Mouse (Mus musculus) embryonic facial prominence, embryonic 13.5 days (tissue): ENCODE data around the gene Otud7a. TPM values are rescaled to one million over a fixed set of nuclear protein-coding genes. Genes with fewer than 3 reads are reported as not detected.
"Not testable (repeated sequence)": the region's sequence is repeated elsewhere in the genome, so short reads cannot be mapped to it uniquely, and the experiment has no call there.

Experiments used
- ATAC-seq: fragments of 200-750 bp; cut with Nextera tagmentation; 2 replicates; pipeline ENCODE4 v1.8.0; 2017; ENCODE audit warnings: low read depth; ENCODE audit not compliant: insufficient number of reproducible peaks, insufficient read depth, low FRiP score, low TSS enrichment
- H3K27ac ChIP-seq: fragments of 300-500 bp; sonication (generic); 2 replicates; pipeline ENCODE4 v1.5.1; 2015; ENCODE audit warnings: moderate library complexity, mild to moderate bottlenecking, inconsistent platforms
- H3K27me3 ChIP-seq: fragments of 300-500 bp; sonication (generic); 2 replicates; pipeline ENCODE4 v1.6.1; 2015; ENCODE audit warnings: mild to moderate bottlenecking, inconsistent platforms
- H3K36me3 ChIP-seq: fragments of 300-500 bp; sonication (generic); 2 replicates; pipeline ENCODE4 v1.6.1; 2015; ENCODE audit warnings: mild to moderate bottlenecking, inconsistent platforms
- H3K4me1 ChIP-seq: fragments of 300-500 bp; sonication (generic); 2 replicates; pipeline ENCODE4 v1.6.1; 2015; ENCODE audit warnings: inconsistent platforms
- H3K4me2 ChIP-seq: fragments of 300-500 bp; sonication (generic); 2 replicates; pipeline ENCODE4 v1.6.1; 2015; ENCODE audit warnings: moderate library complexity, mild to moderate bottlenecking, inconsistent platforms
- H3K4me3 ChIP-seq: fragments of 300-500 bp; sonication (generic); 2 replicates; pipeline ENCODE4 v1.5.1; 2015; ENCODE audit warnings: mild to moderate bottlenecking, inconsistent platforms
- H3K9ac ChIP-seq: fragments of 300-500 bp; sonication (generic); 2 replicates; pipeline ENCODE4 v1.6.1; 2015; ENCODE audit warnings: mild to moderate bottlenecking, inconsistent platforms
- H3K9me3 ChIP-seq: fragments of 300-500 bp; sonication (generic); 2 replicates; pipeline ENCODE4 v1.6.1; 2016; ENCODE audit warnings: inconsistent platforms
- WGBS: fragments of 180-500 bp; shearing (Covaris S2); methylation state at CpG from one replicate; pipeline ENCODE4 v1.1.7; 2015; ENCODE audit warnings: mixed read lengths; 5-methylcytosine and 5-hydroxymethylcytosine counted together
- polyA plus RNA-seq: library from polyadenylated mRNA; unstranded; fragments of >200 nt; fragmentation: Nextera tagmentation; extraction: Ambion mirVana; gene quantifications from 2 replicates; pipeline ENCODE4 v1.2.1, GENCODE M21; 2015

Otud7a gene
- polyA plus RNA-seq, 1 experiment from 2014 or later = 0.25 TPM

DNA sequence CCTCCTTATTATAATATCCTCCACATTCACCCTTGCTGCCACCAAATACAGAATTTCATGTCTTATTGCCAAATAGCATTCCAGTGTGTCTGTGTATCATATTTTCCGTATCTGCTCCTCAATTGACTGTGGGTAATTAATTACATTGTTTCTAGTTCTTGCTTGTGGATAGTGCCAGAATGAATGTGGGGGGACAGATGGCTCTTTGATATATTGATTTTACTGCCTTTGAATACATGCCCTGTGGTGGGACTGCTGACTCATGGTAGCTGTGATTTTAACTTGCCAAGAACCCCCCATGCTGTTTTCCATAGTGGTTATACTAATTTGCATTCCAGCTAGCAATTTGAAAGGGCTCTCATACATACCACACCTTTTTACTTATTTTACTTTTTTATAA lies 215.7 kb downstream of the Otud7a start:
- ATAC-seq = no peak
- Histone ChIP-seq H3K9ac (no peak overlapping the region), H3K27me3 (no peaks in the 10 kb centered on the region), H3K36me3 (no peaks in the 10 kb centered on the region), H3K4me3 (no peak overlapping the region), H3K4me1 (no peaks in the 10 kb centered on the region), H3K4me2 (no peak overlapping the region), H3K27ac (no peak overlapping the region), H3K9me3 (no peaks in the 10 kb centered on the region)
- WGBS = 81% methylated on average over 1 of the region's 1 CpGs

DNA sequence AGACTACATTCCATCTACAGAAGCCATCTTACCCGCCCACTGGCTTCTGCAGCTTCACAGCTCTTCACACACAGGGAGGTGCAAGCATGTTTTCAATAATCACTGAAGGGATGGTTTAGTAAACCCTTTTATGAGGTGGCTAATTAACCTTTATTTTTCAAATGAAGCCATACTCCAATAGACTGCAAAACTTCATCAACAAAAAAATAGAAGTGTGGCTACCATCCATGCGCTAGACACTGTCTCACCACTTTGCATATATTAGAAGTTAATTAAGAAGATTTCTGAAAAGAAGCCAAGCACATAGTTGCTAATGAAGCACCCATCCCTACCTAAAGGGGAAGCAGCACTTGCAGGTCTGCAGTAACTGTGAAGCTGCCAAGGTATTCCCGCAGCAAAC lies 218.2 kb downstream of the Otud7a start:
- H3K4me2 ChIP-seq = no peak overlapping the region
- H3K4me3 ChIP-seq = no peak overlapping the region
- WGBS = 84% methylated on average over 3 of the region's 3 CpGs
- no peak overlapping the region for H3K9ac ChIP-seq
- H3K4me1 ChIP-seq = no peaks in the 10 kb centered on the region
- H3K36me3 ChIP-seq = no peaks in the 10 kb centered on the region
- ATAC-seq = no peak
- H3K9me3 ChIP-seq = no peaks in the 10 kb centered on the region
- H3K27ac ChIP-seq = no peak overlapping the region
- H3K27me3 ChIP-seq = no peaks in the 10 kb centered on the region

DNA sequence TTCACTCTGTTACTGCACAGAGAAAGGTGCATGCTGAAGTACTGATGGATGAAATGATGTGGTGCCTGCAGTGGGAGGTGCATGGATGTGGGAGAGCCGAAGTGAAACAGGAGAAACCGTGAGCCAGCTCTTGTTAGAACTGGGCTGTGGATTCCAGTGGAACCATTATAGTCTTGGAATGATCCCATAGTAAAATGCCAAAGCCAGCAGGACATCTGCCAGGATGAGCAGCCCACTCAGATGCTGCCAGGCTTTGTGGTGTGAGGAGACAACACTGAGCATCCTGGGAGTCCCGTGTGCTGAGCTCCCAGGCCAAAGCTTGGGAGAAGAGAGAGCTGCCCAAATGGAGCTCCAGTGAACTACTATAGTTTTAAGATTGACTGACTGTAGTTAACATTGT lies 220.9 kb downstream of the Otud7a start:
- Histone ChIP-seq H3K4me3 (no peak overlapping the region), H3K4me1 (peaks cover 10% of the 10 kb centered on the region), H3K36me3 (no peaks in the 10 kb centered on the region), H3K9me3 (no peaks in the 10 kb centered on the region), H3K9ac (no peak overlapping the region), H3K27ac (no peak overlapping the region), H3K27me3 (no peaks in the 10 kb centered on the region), H3K4me2 (no peak overlapping the region)
- no peak for ATAC-seq
- 87% methylated on average over 3 of the region's 3 CpGs for WGBS

DNA sequence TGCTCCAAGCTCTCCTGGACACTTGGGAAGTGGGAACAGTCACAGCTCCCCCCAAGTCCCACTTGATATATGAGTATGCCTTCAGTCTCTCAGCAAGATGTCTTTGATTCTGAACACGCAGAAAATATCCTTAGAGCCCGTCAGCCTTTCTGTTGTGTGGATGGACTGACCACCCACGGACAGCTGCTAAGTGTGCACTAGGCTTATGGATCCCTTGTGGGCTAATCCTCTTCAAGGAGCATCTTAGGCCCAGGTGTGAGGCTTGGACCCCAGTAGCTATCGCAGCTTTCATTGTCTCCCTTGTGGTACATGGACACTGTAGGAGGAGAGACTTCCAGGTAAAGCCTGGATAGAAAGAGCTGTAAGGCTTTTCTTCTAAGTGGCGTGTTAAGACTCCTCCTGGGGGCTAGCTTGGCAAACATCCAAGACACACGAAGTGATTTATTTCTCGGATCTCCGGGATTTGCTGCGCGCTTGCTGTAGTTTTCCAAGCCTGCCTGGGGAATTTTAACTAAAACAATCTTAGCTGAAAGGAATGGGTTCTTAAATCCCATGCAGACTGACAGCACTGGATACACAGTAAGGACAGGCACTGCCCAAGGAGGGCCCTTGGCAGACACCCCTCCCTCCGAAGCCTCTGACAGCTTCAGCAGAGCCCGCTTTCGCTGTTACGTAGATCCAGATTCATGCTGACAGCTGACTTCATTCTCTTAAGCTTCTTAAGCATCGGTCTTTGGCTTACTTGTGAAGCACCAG lies 223.6 kb downstream of the Otud7a start:
- no peak; the same call in 1 of the 2 replicates for ATAC-seq
- H3K36me3 ChIP-seq = no peaks in the 10 kb centered on the region
- 50% methylated on average over 15 of the region's 15 CpGs for WGBS
- H3K4me2 ChIP-seq = peak overlapping the region; percentile 22
- H3K27me3 ChIP-seq = no peaks in the 10 kb centered on the region
- no peak overlapping the region for H3K4me3 ChIP-seq
- H3K9me3 ChIP-seq = no peaks in the 10 kb centered on the region
- H3K9ac ChIP-seq = no peak overlapping the region
- H3K4me1 ChIP-seq = peaks cover 10% of the 10 kb centered on the region
- H3K27ac ChIP-seq = no peak overlapping the region

DNA sequence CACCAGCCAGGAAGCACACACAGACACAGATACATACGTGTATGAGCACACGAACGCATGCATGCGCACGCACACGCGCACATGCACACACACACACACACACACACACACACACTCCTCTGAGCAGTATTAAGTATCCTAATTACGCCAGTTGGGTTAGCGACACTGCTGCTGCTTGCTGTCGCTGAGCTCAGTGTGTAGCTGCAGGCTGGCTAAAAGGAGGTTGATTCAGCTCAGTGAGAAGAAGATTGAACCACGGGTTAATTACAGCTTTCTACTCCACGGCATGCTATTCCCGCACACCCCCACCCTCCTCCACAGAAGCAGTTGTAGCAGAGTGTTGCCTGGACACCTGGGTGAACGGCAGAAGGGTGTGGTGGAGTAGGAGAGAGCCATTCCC lies 224.4 kb downstream of the Otud7a start:
- H3K27ac ChIP-seq = no peak overlapping the region
- no peak overlapping the region for H3K4me3 ChIP-seq
- peak overlapping the region; percentile 22; the same call in 1 of the 2 replicates for H3K4me2 ChIP-seq
- H3K36me3 ChIP-seq = no peaks in the 10 kb centered on the region
- no peak for ATAC-seq
- H3K27me3 ChIP-seq = no peaks in the 10 kb centered on the region
- peaks cover 10% of the 10 kb centered on the region for H3K4me1 ChIP-seq
- no peaks in the 10 kb centered on the region for H3K9me3 ChIP-seq
- 66% methylated on average over 14 of the region's 14 CpGs for WGBS
- H3K9ac ChIP-seq = no peak overlapping the region

DNA sequence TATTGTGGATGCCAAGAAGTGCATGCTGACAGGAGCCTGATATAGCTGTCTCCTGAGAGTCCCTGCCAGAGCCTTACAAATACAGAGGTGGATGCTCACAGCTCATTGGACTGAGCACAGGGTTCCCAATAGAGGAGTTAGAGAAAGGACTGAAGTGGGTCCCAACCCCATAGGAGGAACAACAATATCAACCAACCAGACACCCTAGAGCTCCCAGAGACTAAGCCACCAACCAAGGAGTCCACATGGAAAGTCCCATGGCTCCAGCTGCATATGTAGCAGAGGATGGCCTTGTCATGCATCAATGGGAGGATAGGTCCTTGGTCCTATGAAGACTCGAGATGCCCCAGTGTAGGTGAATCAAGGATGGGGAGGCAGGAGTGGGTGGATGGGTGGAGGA lies 226.4 kb downstream of the Otud7a start:
- not testable (repeated sequence) for H3K4me2 ChIP-seq, H3K4me3 ChIP-seq, H3K9me3 ChIP-seq, H3K27ac ChIP-seq, H3K36me3 ChIP-seq, ATAC-seq, H3K4me1 ChIP-seq, H3K9ac ChIP-seq, H3K27me3 ChIP-seq
- WGBS = 78% methylated on average over 1 of the region's 1 CpGs

DNA sequence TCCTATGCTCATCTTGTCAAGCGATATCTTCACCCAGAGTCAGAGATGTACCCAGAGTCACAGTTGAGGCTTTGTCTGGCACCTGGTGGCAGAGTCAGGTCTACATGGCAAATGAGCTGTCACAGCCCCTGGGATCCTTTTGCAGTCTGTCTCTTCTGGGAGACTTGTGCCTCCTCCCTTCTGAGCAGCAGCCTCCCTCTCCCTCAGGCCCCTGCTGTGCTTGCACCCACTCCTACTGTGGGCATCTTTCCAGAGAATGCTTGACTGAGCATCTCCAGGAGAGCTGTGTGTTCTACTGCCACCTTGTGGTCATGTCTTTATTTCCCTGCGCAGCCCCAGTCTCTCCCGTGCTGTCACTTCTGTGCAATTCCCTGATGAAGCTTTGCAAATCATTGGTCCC lies 227.4 kb downstream of the Otud7a start:
- no peak overlapping the region for H3K27ac ChIP-seq
- no peak for ATAC-seq
- H3K4me2 ChIP-seq = no peak overlapping the region
- H3K4me1 ChIP-seq = peaks cover 10% of the 10 kb centered on the region
- H3K9me3 ChIP-seq = no peaks in the 10 kb centered on the region
- no peaks in the 10 kb centered on the region for H3K36me3 ChIP-seq
- no peak overlapping the region for H3K4me3 ChIP-seq
- no peak overlapping the region for H3K9ac ChIP-seq
- no peaks in the 10 kb centered on the region for H3K27me3 ChIP-seq
- 19% methylated on average over 3 of the region's 3 CpGs for WGBS

DNA sequence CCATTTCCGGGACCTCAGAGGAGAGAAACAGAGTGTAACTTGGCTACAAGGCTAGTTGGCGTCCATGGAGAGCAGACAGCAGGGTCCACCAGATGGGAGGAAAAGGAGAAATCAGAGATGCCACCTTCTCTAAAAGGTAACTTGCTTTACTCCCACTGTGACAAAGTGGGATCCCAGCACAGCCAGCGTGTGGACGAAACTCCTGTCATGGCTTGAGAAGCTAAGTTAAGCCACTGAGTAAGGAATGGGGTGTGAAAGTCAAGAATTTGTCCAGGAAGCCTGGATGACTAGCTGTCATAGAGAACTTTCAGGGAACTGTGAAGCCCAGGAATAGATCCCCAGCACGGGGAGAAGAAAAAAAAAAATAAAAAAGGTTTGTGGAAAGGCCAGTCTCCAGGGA lies 232.1 kb downstream of the Otud7a start:
- no peak overlapping the region for H3K4me2 ChIP-seq
- H3K4me1 ChIP-seq = no peaks in the 10 kb centered on the region

DNA sequence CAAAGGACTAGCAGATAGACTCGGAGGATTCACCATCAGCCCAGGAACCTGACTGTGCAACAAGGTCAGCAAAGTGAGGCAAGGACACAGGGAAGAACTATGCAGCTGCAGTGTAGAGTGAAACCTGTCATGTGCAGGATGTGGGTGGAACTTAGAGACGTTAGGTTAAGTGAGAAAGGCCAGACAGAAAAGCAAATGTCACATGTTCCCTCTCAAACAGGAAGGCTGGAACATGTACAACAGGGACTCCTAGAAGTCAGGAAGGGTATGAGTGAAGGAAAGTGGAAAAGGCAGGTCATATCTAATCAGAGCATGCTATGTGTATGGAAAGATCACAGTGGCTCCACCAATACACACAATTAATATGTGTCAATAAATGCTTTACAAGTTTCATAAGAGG lies 232.6 kb downstream of the Otud7a start:
- H3K4me3 ChIP-seq = no peak overlapping the region
- ATAC-seq = no peak
- H3K9me3 ChIP-seq = no peaks in the 10 kb centered on the region
- H3K36me3 ChIP-seq = no peaks in the 10 kb centered on the region
- no peak overlapping the region for H3K4me2 ChIP-seq
- H3K27ac ChIP-seq = no peak overlapping the region
- 49% methylated on average over 2 of the region's 2 CpGs for WGBS
- no peaks in the 10 kb centered on the region for H3K27me3 ChIP-seq
- no peak overlapping the region for H3K9ac ChIP-seq
- no peaks in the 10 kb centered on the region for H3K4me1 ChIP-seq

More for the DNA sequence above, 232.1 kb downstream of the Otud7a start:
- H3K9ac ChIP-seq = no peak overlapping the region
- no peak overlapping the region for H3K4me3 ChIP-seq
- no peaks in the 10 kb centered on the region for H3K27me3 ChIP-seq
- no peak overlapping the region for H3K27ac ChIP-seq
- WGBS = 80% methylated on average over 5 of the region's 5 CpGs
- no peak for ATAC-seq
- H3K9me3 ChIP-seq = no peaks in the 10 kb centered on the region
- H3K36me3 ChIP-seq = no peaks in the 10 kb centered on the region

DNA sequence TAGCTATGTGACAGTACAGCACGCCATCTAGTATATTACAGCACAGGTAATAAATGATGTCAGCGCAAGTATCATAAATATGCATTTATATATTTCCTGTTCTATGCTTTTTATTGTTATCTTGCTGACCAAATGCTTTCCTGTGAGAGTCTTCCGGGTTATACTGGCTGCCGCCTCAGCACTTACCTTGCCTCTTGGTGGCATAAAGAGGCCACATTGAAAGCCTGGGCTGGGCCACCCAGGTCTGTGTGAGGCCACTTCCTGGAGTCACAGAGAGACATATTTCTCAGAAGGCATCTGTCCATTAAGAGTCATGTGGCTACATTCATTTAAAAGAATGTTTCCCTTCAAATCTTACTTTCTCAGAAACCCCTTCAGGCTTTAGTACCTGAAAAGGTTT lies 242.5 kb downstream of the Otud7a start:
- no peak overlapping the region for H3K27ac ChIP-seq
- 86% methylated on average over 4 of the region's 4 CpGs for WGBS
- no peaks in the 10 kb centered on the region for H3K9me3 ChIP-seq
- H3K4me3 ChIP-seq = no peak overlapping the region
- no peak overlapping the region for H3K4me2 ChIP-seq
- ATAC-seq = no peak
- H3K36me3 ChIP-seq = no peaks in the 10 kb centered on the region
- no peaks in the 10 kb centered on the region for H3K4me1 ChIP-seq
- no peak overlapping the region for H3K9ac ChIP-seq
- H3K27me3 ChIP-seq = no peaks in the 10 kb centered on the region

DNA sequence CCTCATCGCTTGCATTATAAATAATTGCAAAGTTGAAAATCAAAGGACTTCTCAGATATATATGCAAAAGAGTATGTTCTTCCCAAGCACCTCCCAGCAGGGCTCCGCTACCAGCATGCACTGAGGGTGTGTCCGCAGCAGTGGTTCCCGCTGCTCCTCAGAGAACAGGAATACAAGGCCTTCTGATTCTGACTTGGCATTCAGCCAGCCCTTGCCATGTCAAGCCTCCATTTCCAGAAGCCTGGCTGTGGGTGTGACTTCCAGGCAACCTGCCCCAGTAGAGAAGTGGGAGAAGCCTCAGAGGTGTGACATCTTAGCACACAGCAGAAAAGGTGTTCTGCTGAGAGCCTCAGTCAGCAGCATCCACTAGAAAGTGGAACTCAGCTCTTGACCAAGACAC lies 253.4 kb downstream of the Otud7a start:
- 90% methylated on average over 4 of the region's 4 CpGs for WGBS
- no peak overlapping the region for H3K27ac ChIP-seq
- H3K27me3 ChIP-seq = no peaks in the 10 kb centered on the region

DNA sequence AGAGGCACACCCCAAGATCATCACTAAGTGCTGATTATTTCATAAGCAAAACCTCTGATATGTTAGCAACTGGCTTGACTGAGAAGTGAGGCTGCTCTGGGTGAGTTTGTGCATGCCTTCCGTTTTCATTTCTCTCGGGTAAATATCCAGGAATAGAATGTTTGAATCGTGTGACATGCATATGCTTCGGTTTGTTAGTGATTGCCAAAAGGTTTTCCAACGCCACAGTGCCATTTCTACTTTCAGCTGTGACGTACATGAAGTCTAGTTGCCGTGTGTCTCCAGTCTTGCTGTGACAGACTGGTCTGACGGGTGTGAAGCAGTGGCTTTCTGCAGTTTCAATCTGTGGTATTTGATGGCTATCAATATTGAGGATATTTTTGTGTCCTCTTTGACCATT lies 273.4 kb downstream of the Otud7a start:
- no peaks in the 10 kb centered on the region for H3K27me3 ChIP-seq
- no peak for ATAC-seq
- WGBS = 78% methylated on average over 8 of the region's 8 CpGs
- no peaks in the 10 kb centered on the region for H3K9me3 ChIP-seq
- H3K4me3 ChIP-seq = no peak overlapping the region
- no peaks in the 10 kb centered on the region for H3K36me3 ChIP-seq
- H3K9ac ChIP-seq = no peak overlapping the region
- no peak overlapping the region for H3K4me2 ChIP-seq
- H3K4me1 ChIP-seq = no peaks in the 10 kb centered on the region
- no peak overlapping the region for H3K27ac ChIP-seq

More for the DNA sequence above, 253.4 kb downstream of the Otud7a start:
- Histone ChIP-seq H3K4me1 (no peaks in the 10 kb centered on the region), H3K4me3 (no peak overlapping the region), H3K4me2 (no peak overlapping the region), H3K9me3 (no peaks in the 10 kb centered on the region), H3K36me3 (no peaks in the 10 kb centered on the region), H3K9ac (no peak overlapping the region)
- no peak for ATAC-seq
